Mouse (Mus musculus): Measurements from ENCODE around the gene Gast.
"Not testable (repeated sequence)": the region's sequence is repeated elsewhere in the genome, so short reads cannot be mapped to it uniquely, and the experiment has no call there.

The Gast gene

GRCm38 (mm10) chr11:100333944-100334457, at the start of gene Gast:
Gene Gast, plus strand, starts transcription at chr11:100334407.
- DNase-seq (ENCODE audit: low spot score) = no peak

- no peak for DNase-seq (ENCODE audit: low spot score)
Observed at GRCm38 (mm10) chr11:100284988-100285387, 49.2 kb upstream of the Gast start.

GRCm38 (mm10) chr11:100287024-100287423, 47.2 kb upstream of the Gast start:
- DNase-seq (ENCODE audit: low spot score) = peak; percentile 62

GRCm38 (mm10) chr11:100288942-100289341, 45.3 kb upstream of the Gast start:
- peak; percentile 73 for DNase-seq (ENCODE audit: low spot score)

- no peak for DNase-seq (ENCODE audit: low spot score)
Observed at GRCm38 (mm10) chr11:100290235-100290634, 44.0 kb upstream of the Gast start.

- DNase-seq (ENCODE audit: low spot score) = no peak
Observed at GRCm38 (mm10) chr11:100292884-100293283, 41.3 kb upstream of the Gast start.

GRCm38 (mm10) chr11:100295308-100295707, 38.9 kb upstream of the Gast start:
- DNase-seq (ENCODE audit: low spot score) = peak; percentile 41

- DNase-seq (ENCODE audit: low spot score) = no peak
Observed at GRCm38 (mm10) chr11:100297801-100298200, 36.4 kb upstream of the Gast start.

GRCm38 (mm10) chr11:100298274-100299036, 35.8 kb upstream of the Gast start:
- DNase-seq (ENCODE audit: low spot score) = no peak

GRCm38 (mm10) chr11:100300293-100300692, 33.9 kb upstream of the Gast start:
- DNase-seq (ENCODE audit: low spot score) = no peak

GRCm38 (mm10) chr11:100301292-100301691, 32.9 kb upstream of the Gast start:
- no peak for DNase-seq (ENCODE audit: low spot score)

GRCm38 (mm10) chr11:100307900-100308299, 26.3 kb upstream of the Gast start:
- no peak for DNase-seq (ENCODE audit: low spot score)

- not testable (repeated sequence) for DNase-seq (ENCODE audit: low spot score)
Observed at GRCm38 (mm10) chr11:100308672-100309071, 25.5 kb upstream of the Gast start.

GRCm38 (mm10) chr11:100311656-100312055, 22.6 kb upstream of the Gast start:
- no peak for DNase-seq (ENCODE audit: low spot score)

- no peak for DNase-seq (ENCODE audit: low spot score)
Observed at GRCm38 (mm10) chr11:100312096-100312679, 22.0 kb upstream of the Gast start.

- no peak for DNase-seq (ENCODE audit: low spot score)
Observed at GRCm38 (mm10) chr11:100313424-100313823, 20.8 kb upstream of the Gast start.

- DNase-seq (ENCODE audit: low spot score) = no peak
Observed at GRCm38 (mm10) chr11:100315439-100315838, 18.8 kb upstream of the Gast start.

- DNase-seq (ENCODE audit: low spot score) = no peak
Observed at GRCm38 (mm10) chr11:100317826-100318380, 16.3 kb upstream of the Gast start.

GRCm38 (mm10) chr11:100318529-100319451, 15.4 kb upstream of the Gast start:
- DNase-seq (ENCODE audit: low spot score) = no peak

- peak; percentile 100 for DNase-seq (ENCODE audit: low spot score)
Observed at GRCm38 (mm10) chr11:100319492-100320171, 14.6 kb upstream of the Gast start, which contains the start of gene Eif1. Gene Eif1, plus strand, starts transcription at chr11:100319885.

- DNase-seq (ENCODE audit: low spot score) = peak; percentile 94
Observed at GRCm38 (mm10) chr11:100320172-100320630, 14.0 kb upstream of the Gast start.
